Mouse (Mus musculus): ENCODE measurements around the gene Crxos. TPM values are rescaled to one million over a fixed set of nuclear protein-coding genes. Genes with fewer than 3 reads are reported as not detected.

The Crxos gene
- polyA plus RNA-seq, 1 experiment from 2014 or later = not detected

- no peak overlapping the region for H3K4me2 ChIP-seq
- no peak overlapping the region for H3K27ac ChIP-seq
- no peak overlapping the region for H3K9ac ChIP-seq
- no peak overlapping the region for H3K4me3 ChIP-seq (replicated peaks)
- ATAC-seq (ENCODE audit: low FRiP score) = no peak
- H3K4me1 ChIP-seq = no peaks in the 10 kb centered on the region
- peaks cover 7% of the 10 kb centered on the region for H3K36me3 ChIP-seq (replicated peaks)
- WGBS = 72% methylated on average over 2 of the region's 2 CpGs
- no peaks in the 10 kb centered on the region for H3K9me3 ChIP-seq
- H3K27me3 ChIP-seq = no peaks in the 10 kb centered on the region
Measured at GRCm38 (mm10) chr7:15930543-15930942, 48.1 kb downstream of the Crxos start.

- Histone ChIP-seq H3K36me3 (replicated peaks) (peaks cover 16% of the 10 kb centered on the region), H3K9ac (no peak overlapping the region), H3K4me2 (no peak overlapping the region), H3K27ac (no peak overlapping the region), H3K27me3 (no peaks in the 10 kb centered on the region), H3K9me3 (no peaks in the 10 kb centered on the region), H3K4me3 (replicated peaks) (no peak overlapping the region), H3K4me1 (no peaks in the 10 kb centered on the region)
- 81% methylated on average over 3 of the region's 3 CpGs for WGBS
- ATAC-seq (ENCODE audit: low FRiP score) = no peak
Measured at GRCm38 (mm10) chr7:15931635-15932034, 49.2 kb downstream of the Crxos start.

- Histone ChIP-seq H3K4me3 (replicated peaks) (no peak overlapping the region), H3K27me3 (no peaks in the 10 kb centered on the region), H3K27ac (no peak overlapping the region), H3K9ac (no peak overlapping the region), H3K36me3 (replicated peaks) (peaks cover 37% of the 10 kb centered on the region), H3K9me3 (no peaks in the 10 kb centered on the region), H3K4me1 (no peaks in the 10 kb centered on the region), H3K4me2 (no peak overlapping the region)
- 68% methylated on average over 16 of the region's 16 CpGs for WGBS
- ATAC-seq (ENCODE audit: low FRiP score) = no peak
Measured at GRCm38 (mm10) chr7:15933437-15934359, 51.3 kb downstream of the Crxos start.

GRCm38 (mm10) chr7:15937491-15937890, 55.1 kb downstream of the Crxos start:
- Histone ChIP-seq H3K27ac (no peak overlapping the region), H3K9me3 (no peaks in the 10 kb centered on the region), H3K27me3 (no peaks in the 10 kb centered on the region), H3K4me1 (no peaks in the 10 kb centered on the region), H3K4me3 (replicated peaks) (no peak overlapping the region), H3K9ac (no peak overlapping the region), H3K36me3 (replicated peaks) (peaks cover 75% of the 10 kb centered on the region), H3K4me2 (no peak overlapping the region)
- ATAC-seq (ENCODE audit: low FRiP score) = no peak; the same call in 1 of the 2 replicates
- WGBS = 90% methylated on average over 5 of the region's 5 CpGs

- Histone ChIP-seq H3K4me1 (no peaks in the 10 kb centered on the region), H3K4me3 (replicated peaks) (no peak overlapping the region), H3K27me3 (no peaks in the 10 kb centered on the region), H3K9me3 (no peaks in the 10 kb centered on the region), H3K4me2 (no peak overlapping the region), H3K36me3 (replicated peaks) (peaks cover 86% of the 10 kb centered on the region), H3K9ac (no peak overlapping the region), H3K27ac (no peak overlapping the region)
- no peak for ATAC-seq (ENCODE audit: low FRiP score)
- 97% methylated on average over 3 of the region's 3 CpGs for WGBS
Measured at GRCm38 (mm10) chr7:15938621-15939020, 56.2 kb downstream of the Crxos start.

- 96% methylated on average over 1 of the region's 1 CpGs for WGBS
- Histone ChIP-seq H3K36me3 (replicated peaks) (peaks cover 51% of the 10 kb centered on the region), H3K4me3 (replicated peaks) (no peak overlapping the region), H3K27ac (no peak overlapping the region), H3K27me3 (peaks cover 14% of the 10 kb centered on the region; the same call in 1 of the 2 replicates), H3K9me3 (no peaks in the 10 kb centered on the region), H3K4me2 (peak overlapping the region; percentile 80; the same call in 1 of the 2 replicates), H3K9ac (no peak overlapping the region), H3K4me1 (peaks cover 23% of the 10 kb centered on the region)
- ATAC-seq (ENCODE audit: low FRiP score) = no peak
Measured at GRCm38 (mm10) chr7:15944311-15944710, 61.9 kb downstream of the Crxos start.

GRCm38 (mm10) chr7:15945211-15945610, 62.8 kb downstream of the Crxos start:
- Histone ChIP-seq H3K9me3 (no peaks in the 10 kb centered on the region), H3K27me3 (peaks cover 14% of the 10 kb centered on the region; the same call in 1 of the 2 replicates), H3K4me3 (replicated peaks) (peak overlapping the region; percentile 73), H3K36me3 (replicated peaks) (peaks cover 42% of the 10 kb centered on the region), H3K4me1 (peaks cover 23% of the 10 kb centered on the region), H3K9ac (peak overlapping the region; percentile 72), H3K4me2 (peak overlapping the region; percentile 80), H3K27ac (no peak overlapping the region)
- 10% methylated on average over 8 of the region's 8 CpGs for WGBS
- ATAC-seq (ENCODE audit: low FRiP score) = no peak

GRCm38 (mm10) chr7:15945721-15946536, 63.5 kb downstream of the Crxos start, which contains the start of gene Nop53:
Nop53 (minus strand) TSS chr7:15946074.
- peaks cover 35% of the 10 kb centered on the region for H3K36me3 ChIP-seq (replicated peaks)
- peaks cover 23% of the 10 kb centered on the region for H3K4me1 ChIP-seq
- peaks cover 14% of the 10 kb centered on the region; the same call in 1 of the 2 replicates for H3K27me3 ChIP-seq
- H3K4me2 ChIP-seq = peak within 1 kb of the TSS; percentile 80
- WGBS = 2% methylated on average over 59 of the region's 59 CpGs
- peak; percentile 95 for ATAC-seq (ENCODE audit: low FRiP score)
- H3K27ac ChIP-seq = peak within 1 kb of the TSS; percentile 92
- no peaks in the 10 kb centered on the region for H3K9me3 ChIP-seq
- H3K9ac ChIP-seq = peak within 1 kb of the TSS; percentile 72
- H3K4me3 ChIP-seq (replicated peaks) = peak within 1 kb of the TSS; percentile 73

- no peak for ATAC-seq (ENCODE audit: low FRiP score)
- Histone ChIP-seq H3K36me3 (replicated peaks) (peaks cover 17% of the 10 kb centered on the region), H3K27me3 (peaks cover 14% of the 10 kb centered on the region; the same call in 1 of the 2 replicates), H3K4me1 (peaks cover 23% of the 10 kb centered on the region), H3K9me3 (no peaks in the 10 kb centered on the region), H3K4me3 (replicated peaks) (no peak overlapping the region), H3K27ac (no peak overlapping the region), H3K9ac (no peak overlapping the region), H3K4me2 (0 out of 2 replicates have a peak overlapping the region, but pooled peaks have one; percentile 46)
- WGBS = 56% methylated on average over 4 of the region's 4 CpGs
Measured at GRCm38 (mm10) chr7:15947653-15948260, 65.3 kb downstream of the Crxos start.

- H3K27me3 ChIP-seq = peaks cover 14% of the 10 kb centered on the region; the same call in 1 of the 2 replicates
- no peaks in the 10 kb centered on the region for H3K9me3 ChIP-seq
- peak overlapping the region; percentile 46 for H3K4me2 ChIP-seq
- H3K9ac ChIP-seq = peak overlapping the region; percentile 33; the same call in 1 of the 2 replicates
- peak overlapping the region; percentile 18 for H3K4me3 ChIP-seq (replicated peaks)
- no peak overlapping the region for H3K27ac ChIP-seq
- H3K4me1 ChIP-seq = peaks cover 23% of the 10 kb centered on the region
- H3K36me3 ChIP-seq (replicated peaks) = peaks cover 10% of the 10 kb centered on the region
- WGBS = 6% methylated on average over 23 of the region's 23 CpGs
- no peak for ATAC-seq (ENCODE audit: low FRiP score)
Measured at GRCm38 (mm10) chr7:15948381-15948941, 66.0 kb downstream of the Crxos start.

- Histone ChIP-seq H3K36me3 (replicated peaks) (peaks cover 2% of the 10 kb centered on the region; the same call in 1 of the 2 replicates), H3K27ac (no peak overlapping the region), H3K9me3 (no peaks in the 10 kb centered on the region), H3K9ac (no peak overlapping the region), H3K27me3 (peaks cover 14% of the 10 kb centered on the region; the same call in 1 of the 2 replicates), H3K4me3 (replicated peaks) (no peak overlapping the region), H3K4me1 (peaks cover 21% of the 10 kb centered on the region), H3K4me2 (no peak overlapping the region)
- WGBS = 84% methylated on average over 7 of the region's 7 CpGs
- no peak for ATAC-seq (ENCODE audit: low FRiP score)
Measured at GRCm38 (mm10) chr7:15949216-15949790, 66.9 kb downstream of the Crxos start.
